ENCODE assay signal across 8 mouse cellular contexts in the genomic region with DNA sequence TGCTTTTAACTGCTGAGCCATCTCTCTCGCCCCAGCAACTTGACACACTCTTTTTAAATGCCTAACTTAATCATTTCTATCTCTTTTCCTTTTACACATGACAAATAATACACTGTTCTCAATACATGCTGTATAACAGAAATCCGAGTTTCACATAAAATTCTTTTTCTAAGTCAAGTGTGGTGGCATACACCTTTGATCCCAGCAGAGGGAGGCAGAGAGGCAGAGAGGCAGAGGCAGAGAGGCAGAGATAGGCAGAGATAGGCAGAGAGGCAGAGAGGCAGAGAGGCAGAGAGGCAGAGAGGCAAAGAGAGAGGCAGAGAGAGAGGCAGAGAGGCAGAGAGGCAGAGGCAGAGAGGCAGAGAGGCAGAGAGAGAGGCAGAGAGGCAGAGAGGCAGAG. TPM values are rescaled to one million over a fixed set of nuclear protein-coding genes. Genes with fewer than 3 reads are reported as not detected.
A peak's percentile ranks its signal among the peaks of the same experiment; 100 is the strongest.
DNase-seq lines count a peak whose midpoint lies in the region; ATAC-seq and TF ChIP-seq lines count a peak whose summit lies in the region.
"Not testable (repeated sequence)": the region's sequence is repeated elsewhere in the genome, so short reads cannot be mapped to it uniquely, and the experiment has no call there.
"Had no signal": no experiment of that assay in that cellular context is flagged by ENCODE, and none has a peak within 500 bp of the region (broad histone marks: within the 10 kb centered on the region; RNA-seq: fewer than 3 reads in every experiment).

No protein-coding gene starts in this region.

- intact Hi-C loops in gastrocnemius, adult 2 months (cut with DNase I): not testable (repeated sequence)

- H3K9me3 ChIP-seq in G1E (replicated peaks): not testable (repeated sequence)

- not testable (repeated sequence) for TF ChIP-seq POLR2A in bone marrow, adult 2 months (IDR thresholded peaks at IDR 0.05; ENCODE audit: borderline replicate concordance, control insufficient read depth, low read depth, low read length); testis, adult 2 months (IDR thresholded peaks at IDR 0.05; ENCODE audit: control insufficient read depth, low read depth, low read length)

- H3K4me3 ChIP-seq in G1E (ENCODE audit: low read depth, low read length); bone marrow, adult 2 months (replicated peaks; ENCODE audit: control insufficient read depth, low read depth, low read length); gastrocnemius, adult 2 months; testis, adult 2 months (ENCODE audit: control insufficient read depth, low read depth, low read length): not testable (repeated sequence)

- H3K27me3 ChIP-seq in G1E (ENCODE audit: insufficient read depth, low read length); testis, adult 2 months (ENCODE audit: control insufficient read depth, insufficient read depth, low read length): not testable (repeated sequence)

- not testable (repeated sequence) for H3K27ac ChIP-seq in bone marrow, adult 2 months (ENCODE audit: control insufficient read depth, insufficient read depth, low read depth, low read length, poor library complexity); gastrocnemius, adult 2 months; testis, adult 2 months (ENCODE audit: control insufficient read depth, insufficient read depth, low read depth, low read length)

- H3K4me1 ChIP-seq in G1E (ENCODE audit: insufficient read depth, low read depth, low read length): peaks cover 16% of the 10 kb centered on the region
- not testable (repeated sequence) for H3K4me1 ChIP-seq in bone marrow, adult 2 months (ENCODE audit: control insufficient read depth, insufficient read depth, low read length); testis, adult 2 months (ENCODE audit: control insufficient read depth, insufficient read depth, low read length)

- not testable (repeated sequence) for DNase-seq in G1E (ENCODE audit: low spot score); gastrocnemius, adult 2 months
- DNase-seq in kidney, postnatal 10 days: peak; percentile 32
- DNase-seq in lung, postnatal 25 days (ENCODE audit: low spot score): peak; percentile 18

- H3K36me3 ChIP-seq in G1E (replicated peaks): peaks cover 93% of the 10 kb centered on the region
- not testable (repeated sequence) for H3K36me3 ChIP-seq in testis, adult 2 months (ENCODE audit: control insufficient read depth, insufficient read depth, low read length)

- TF ChIP-seq CTCF in G1E (IDR thresholded peaks at IDR 0.05; ENCODE audit: low read depth, low read length): 0 out of 2 replicates have a peak, but pooled peaks have one; percentile 24
- peak; percentile 54; the same call in 1 of the 2 replicates for TF ChIP-seq CTCF in bone marrow, adult 2 months (IDR thresholded peaks at IDR 0.05; ENCODE audit: control insufficient read depth, insufficient read depth, low read length)
- peak; percentile 47 for TF ChIP-seq CTCF in gastrocnemius, adult 2 months (IDR thresholded peaks at IDR 0.05)
- peak; percentile 20; the same call in 1 of the 2 replicates for TF ChIP-seq CTCF in testis, adult 2 months (IDR thresholded peaks at IDR 0.05; ENCODE audit: control insufficient read depth, insufficient read depth, insufficient replicate concordance, low read depth, low read length)

- 75% methylated on average over 2 of the region's 2 CpGs for WGBS in bone marrow, adult 2 months

- peak; percentile 42; the same call in 1 of the 2 replicates for ATAC-seq in G1E (ENCODE audit: extremely low read depth, insufficient number of reproducible peaks, low FRiP score, poor library complexity, severe bottlenecking)
- ATAC-seq in common myeloid progenitor, adult 5-6 weeks (replicated peaks; ENCODE audit: low read depth, poor library complexity, severe bottlenecking): peak; percentile 80

RNA-seq across cellular contexts. Expression of a gene that starts 31.7 kb away (rescaled TPM):
- total RNA-seq in G1E (2014; fragmentation: Nextera tagmentation): 57.4 and 69.9 TPM in 2 replicates
- 38.8 and 48.7 TPM in 2 replicates for total RNA-seq in G1E (2017)
- 41.3 and 52.0 TPM in 2 replicates for polyA plus RNA-seq in G1E (2012)
- polyA plus RNA-seq in bone marrow, adult 2 months (2011; ENCODE audit: insufficient read depth, insufficient read length, low replicate concordance, missing spikeins): 32.1 and 36.6 TPM in 2 replicates
- 39.4 and 69.4 TPM in 2 replicates for total RNA-seq in common myeloid progenitor, adult 5-6 weeks (2017)
- not detected for total RNA-seq in gastrocnemius, adult 2 months (2021)
- polyA plus RNA-seq in testis, adult 2 months (2012; rRNA removed): 0.47 TPM in 2 replicates
- total RNA-seq: gastrocnemius, adult 18-20 months had no signal

Comparison
In these comparisons a context has a peak if more than half of its experiments do, and no peak if none do; other contexts are left out.
1. RNA of a gene that starts 31.7 kb away (total RNA-seq): 38.8 to 69.9 TPM in G1E and 39.4 to 69.4 TPM in common myeloid progenitor, adult 5-6 weeks; not detected in gastrocnemius, adult 2 months; every median in the first group is over 10 times any median in the second.
2. Peak in every context shown above with its lines, with median percentiles within 50 percentile points of each other: CTCF ChIP-seq.